Mouse (Mus musculus) CD4-positive, CD25-positive, alpha-beta regulatory T cell, adult 2 months (primary cell): ENCODE measurements around the gene Slc3a2.
A peak's percentile ranks its signal among the peaks of the same experiment; 100 is the strongest.

Experiments
- DNase-seq: peaks from one replicate; pipeline ENCODE4 v3.0.0-alpha.2; 2012; ENCODE audit warnings: low read depth, low spot score

Slc3a2 gene

DNA sequence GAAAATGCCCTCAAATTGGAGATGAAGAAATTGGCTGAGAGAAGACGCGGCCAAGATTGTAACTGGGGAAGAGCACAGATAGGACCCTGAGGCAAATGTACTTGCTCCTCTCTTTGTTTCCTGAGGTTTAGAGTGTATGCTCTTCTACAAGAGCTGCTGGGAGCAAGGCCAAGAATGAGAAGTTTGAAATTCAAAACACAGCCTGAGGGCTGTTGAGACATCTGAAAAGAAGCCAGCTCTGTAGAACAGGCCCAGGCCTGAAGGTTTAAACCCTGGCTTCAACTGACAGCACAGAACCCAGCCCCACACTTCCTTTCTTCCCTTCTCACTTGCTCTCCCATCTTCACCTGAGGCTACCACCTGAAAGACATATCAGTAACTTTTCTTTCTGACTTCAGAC, 13.1 kb downstream of the Slc3a2 start:
- no peak for DNase-seq

- no peak for DNase-seq
Measured at GRCm38 (mm10) chr19:8708954-8709353, 14.2 kb downstream of the Slc3a2 start.

- DNase-seq = no peak
Measured at GRCm38 (mm10) chr19:8706930-8707329, 16.2 kb downstream of the Slc3a2 start.

- no peak for DNase-seq
Measured at GRCm38 (mm10) chr19:8706132-8706667, 17.0 kb downstream of the Slc3a2 start.

- no peak for DNase-seq
Measured at GRCm38 (mm10) chr19:8705026-8705708, 18.0 kb downstream of the Slc3a2 start.

DNA sequence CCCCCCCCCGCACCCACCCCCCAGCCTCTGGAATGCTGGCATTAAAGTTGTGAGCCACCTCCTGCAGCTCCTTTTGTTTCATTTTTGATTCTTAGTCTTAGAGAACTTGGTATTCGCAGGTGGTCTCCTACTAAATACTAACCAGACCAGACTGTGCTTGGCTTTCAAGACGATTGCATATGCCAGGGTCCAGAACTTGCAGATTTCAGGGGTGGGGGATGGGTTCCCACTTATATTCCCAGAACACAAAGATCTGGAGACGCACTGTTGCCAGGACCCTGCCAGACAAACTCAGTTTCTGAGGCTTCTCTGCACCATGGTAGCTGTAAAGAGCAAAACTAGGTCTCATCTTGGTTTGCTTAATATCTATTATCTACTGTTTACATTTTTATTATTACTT, 19.6 kb downstream of the Slc3a2 start:
- no peak for DNase-seq

GRCm38 (mm10) chr19:8702458-8702857, 20.7 kb downstream of the Slc3a2 start:
- no peak for DNase-seq

DNA sequence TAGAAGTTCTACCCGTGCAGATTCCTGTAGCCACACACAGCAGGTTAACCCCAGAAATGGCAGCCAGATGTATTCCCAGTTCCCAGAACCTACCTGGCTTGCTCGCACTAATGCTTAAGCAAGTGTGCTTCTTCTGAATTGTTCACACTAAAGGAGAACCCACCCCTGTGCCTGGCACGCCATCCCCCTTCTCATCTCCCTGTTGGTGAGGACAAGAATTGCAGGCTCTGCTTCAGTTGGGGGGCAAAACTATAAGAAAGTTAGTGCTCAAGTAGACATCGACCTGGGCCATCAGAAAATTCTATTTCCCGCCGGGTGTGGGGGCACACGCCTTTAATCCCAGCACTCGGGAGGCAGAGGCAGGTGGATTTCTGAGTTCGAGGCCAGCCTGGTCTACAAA, 23.5 kb downstream of the Slc3a2 start:
- no peak for DNase-seq

DNA sequence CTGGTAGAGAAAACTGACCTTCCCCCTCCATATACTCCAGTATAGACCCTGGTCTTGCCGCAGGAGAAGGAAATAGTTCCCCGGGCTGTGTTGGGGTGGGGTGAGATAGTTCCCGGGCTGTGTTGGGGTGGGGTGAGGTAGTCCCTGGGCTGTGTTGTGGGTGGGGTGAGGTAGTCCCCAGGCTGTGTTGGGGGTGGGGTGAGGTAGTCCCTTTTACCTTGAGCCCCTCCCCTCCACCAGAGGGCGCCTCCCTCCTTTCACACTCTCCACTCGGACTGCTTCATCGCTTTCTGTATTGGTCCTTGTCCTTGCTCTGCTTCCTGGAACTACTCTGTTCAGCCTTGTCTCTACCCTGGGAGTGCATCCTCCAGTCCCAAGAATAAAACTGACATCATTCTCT, 27.8 kb downstream of the Slc3a2 start:
- DNase-seq = peak; percentile 83

DNA sequence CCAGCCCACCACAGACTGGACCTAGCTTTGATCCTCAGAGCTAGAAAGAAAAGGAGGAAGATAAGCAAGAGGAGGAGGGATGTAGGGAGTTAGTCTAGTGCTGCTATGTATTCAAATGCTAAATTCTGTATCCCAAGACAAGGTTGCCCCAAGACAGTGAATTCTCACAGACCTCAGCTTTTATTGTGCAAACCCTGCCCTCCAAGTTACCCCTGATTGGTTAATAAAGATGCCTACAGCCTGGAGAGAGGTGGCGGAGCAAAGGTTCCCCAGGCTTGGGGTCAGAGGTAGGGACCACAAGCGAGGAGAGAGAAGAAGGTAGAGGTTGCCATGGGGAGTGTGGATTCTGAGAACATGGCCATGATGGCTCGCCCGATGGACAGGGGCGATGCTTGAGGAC, 30.4 kb downstream of the Slc3a2 start:
- DNase-seq = no peak

GRCm38 (mm10) chr19:8691871-8692539, 31.2 kb downstream of the Slc3a2 start:
- DNase-seq = no peak

DNA sequence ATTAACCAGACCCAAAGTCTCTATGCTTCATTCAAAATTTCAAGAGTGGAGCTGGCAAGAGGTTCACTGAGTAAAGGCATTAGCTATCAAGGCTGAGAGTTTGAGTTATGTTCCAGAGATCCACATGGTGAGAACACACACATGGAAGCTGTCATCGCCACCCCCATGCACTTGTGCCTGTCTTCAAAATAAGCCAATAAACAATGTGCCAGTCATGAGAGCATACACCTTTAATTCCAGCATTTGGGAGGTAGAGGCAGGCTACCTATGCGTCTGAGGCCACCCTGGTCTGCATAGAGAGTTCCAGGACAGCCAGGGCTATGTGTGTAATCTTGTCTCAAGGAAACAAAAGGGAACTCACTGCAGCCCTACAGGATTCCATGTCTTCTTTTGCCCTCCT, 39.5 kb downstream of the Slc3a2 start:
- no peak for DNase-seq

DNA sequence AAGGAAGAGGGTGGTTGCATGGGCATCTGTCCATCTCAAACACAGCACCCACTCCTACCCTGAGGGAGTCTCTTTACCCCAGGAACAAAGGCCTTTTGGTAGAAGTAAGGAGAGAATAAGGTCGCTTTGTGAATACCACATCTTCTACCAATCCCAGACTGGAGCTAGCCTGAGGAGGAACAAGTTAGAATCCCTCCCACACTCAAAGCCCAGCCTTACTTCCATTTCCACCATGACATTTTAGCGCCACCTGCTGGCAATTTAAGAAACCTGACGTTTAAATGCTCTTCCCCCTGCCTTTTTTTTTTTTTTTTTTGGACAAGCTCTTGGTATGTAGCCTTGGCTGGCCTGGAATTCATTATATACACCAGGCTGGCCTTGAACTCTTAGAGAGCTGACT, 40.2 kb downstream of the Slc3a2 start:
- DNase-seq = peak; percentile 90

DNA sequence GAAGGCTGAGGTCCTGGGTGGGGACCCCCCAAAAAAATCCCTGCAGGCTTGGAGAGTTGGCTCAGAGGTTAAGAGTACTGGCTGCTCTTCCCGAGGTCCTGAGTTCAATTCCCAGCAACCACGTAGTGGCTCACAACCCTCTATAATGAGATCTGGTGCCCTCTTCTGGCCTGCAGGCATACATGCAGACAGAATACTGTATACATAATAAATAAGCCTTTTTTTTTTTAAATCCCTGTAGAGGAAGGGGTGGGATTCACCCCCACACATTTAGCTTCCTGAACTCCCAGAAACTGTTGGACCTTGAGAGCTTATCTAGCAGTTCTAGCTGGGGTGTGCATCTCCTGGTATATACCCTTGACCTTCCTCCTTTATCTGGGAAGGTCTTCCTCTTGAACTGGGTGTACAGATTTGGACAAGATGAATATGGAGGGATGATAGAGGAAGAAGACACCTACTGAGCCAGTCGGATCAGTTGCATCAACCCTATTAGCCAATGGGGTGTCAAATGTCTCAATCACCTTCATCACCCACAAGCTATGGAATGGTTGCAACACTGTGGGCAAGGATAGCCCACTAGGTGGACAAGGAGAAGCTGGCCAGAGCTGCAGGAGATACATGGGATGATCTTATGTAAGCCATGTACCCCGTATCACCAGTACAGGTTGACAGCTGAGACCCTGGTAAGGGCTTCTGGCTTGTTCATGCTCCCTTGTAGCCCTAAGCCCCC, 41.4 kb downstream of the Slc3a2 start:
- DNase-seq = no peak

DNA sequence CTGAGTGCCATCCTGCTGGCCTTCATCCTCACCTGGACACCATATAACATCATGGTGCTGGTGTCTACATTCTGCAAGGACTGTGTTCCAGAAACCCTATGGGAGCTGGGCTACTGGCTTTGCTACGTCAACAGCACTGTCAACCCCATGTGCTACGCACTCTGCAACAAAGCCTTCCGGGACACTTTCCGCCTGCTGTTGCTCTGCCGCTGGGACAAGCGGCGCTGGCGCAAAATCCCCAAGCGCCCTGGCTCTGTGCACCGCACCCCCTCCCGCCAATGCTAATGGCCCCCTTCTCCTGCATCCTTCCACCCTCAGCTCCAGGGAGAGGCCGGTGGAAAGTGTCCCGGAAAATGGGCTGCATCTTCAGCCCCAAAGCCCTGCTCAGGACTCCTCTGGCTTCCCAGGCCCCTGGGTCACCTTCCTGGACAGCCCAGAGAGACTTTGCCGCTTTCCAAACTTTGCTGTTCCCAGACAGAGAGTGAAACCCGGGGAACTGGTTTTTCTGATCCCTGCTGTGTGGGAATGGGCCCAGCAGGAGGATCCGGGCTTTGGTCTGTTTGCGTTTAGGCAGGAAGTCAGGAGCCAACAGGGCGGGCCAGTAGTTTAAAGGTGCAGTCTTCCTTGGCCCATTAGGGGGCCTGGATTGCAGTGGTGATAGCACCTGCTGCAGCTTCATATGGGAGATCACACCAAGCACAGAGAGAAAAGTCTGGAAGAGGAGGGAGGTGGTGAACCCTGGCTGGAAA, 44.0 kb downstream of the Slc3a2 start:
- DNase-seq = no peak

- no peak for DNase-seq
Measured at GRCm38 (mm10) chr19:8673336-8674063, 49.7 kb downstream of the Slc3a2 start.

GRCm38 (mm10) chr19:8672859-8673258, 50.3 kb downstream of the Slc3a2 start:
- DNase-seq = no peak

GRCm38 (mm10) chr19:8665746-8666145, 57.4 kb downstream of the Slc3a2 start:
- no peak for DNase-seq

GRCm38 (mm10) chr19:8664859-8665258, 58.3 kb downstream of the Slc3a2 start:
- DNase-seq = no peak

GRCm38 (mm10) chr19:8663911-8664421, 59.2 kb downstream of the Slc3a2 start:
- DNase-seq = no peak

GRCm38 (mm10) chr19:8663360-8663839, 59.8 kb downstream of the Slc3a2 start, which contains the start of gene Chrm1:
Gene Chrm1, plus strand, starts transcription at chr19:8663789.
- DNase-seq = no peak
